Mouse (Mus musculus): ENCODE measurements at regions not wholly inside any gene's neighbourhood (a gene's known extent, or its start where the extent isn't known, plus 50 kb on each side); places are given as distances from the start of the nearest gene placed in this dataset.

DNA sequence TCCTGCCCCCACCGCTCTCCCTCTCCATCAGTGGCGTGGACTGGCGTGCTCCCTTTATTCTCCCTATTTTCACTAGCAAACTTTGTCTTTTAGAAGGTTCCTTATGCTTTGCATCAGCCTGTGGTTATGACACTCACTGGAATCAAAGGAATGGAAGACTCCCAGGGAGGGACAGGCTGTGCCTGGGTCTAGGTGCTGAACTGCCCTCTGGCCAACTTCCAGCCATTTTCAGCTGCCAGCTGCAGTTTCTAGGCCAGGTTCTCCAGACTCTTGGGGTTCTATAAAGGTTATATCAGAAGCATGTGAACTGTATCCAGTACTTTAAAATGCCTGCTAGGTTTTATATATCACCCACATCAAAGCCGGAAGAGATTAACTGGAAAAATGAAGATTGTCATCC is 50.2 kb upstream of the Mkln1 start:
- no peaks in the 10 kb centered on the region for H3K36me3 ChIP-seq (replicated peaks)

More for the DNA sequence above, 50.2 kb upstream of the Mkln1 start:
- H3K4me3 ChIP-seq (replicated peaks), result no peak overlapping the region
- H3K4me1 ChIP-seq (replicated peaks), result no peaks in the 10 kb centered on the region
- H3K4me2 ChIP-seq, result no peak overlapping the region
- no peaks in the 10 kb centered on the region for H3K9me3 ChIP-seq (replicated peaks)
- H3K27ac ChIP-seq (replicated peaks), result no peak overlapping the region
- 73% methylated on average over 4 of the region's 4 CpGs for WGBS (ENCODE audit: insufficient replicate concordance)
- H3K9ac ChIP-seq, result no peak overlapping the region
- ATAC-seq (ENCODE audit: insufficient read depth), result no peak
- H3K27me3 ChIP-seq, result no peaks in the 10 kb centered on the region

MicroRNAs in the stretch of these regions (microRNA counts, 519-probe panel; counts per million panel counts)
- 4,222 counts per million, percentile 85 among the panel's probes with 10 or more counts for microRNA mmu-miR-29a

Small RNA genes in the stretch of these regions (microRNA-seq; reads per million reads assigned to microRNA genes)
- gene Mir29a (1,164 reads per million, percentile 79 among the genes with 10 or more reads in this experiment), gene Mir29b-1 (8.4 reads per million, percentile 24 among the genes with 10 or more reads in this experiment)

All from liver, embryonic 15.5 days (tissue).